Mouse (Mus musculus): ENCODE results near the gene Erp27.

GRCm38 (mm10) chr6:136940188-136940960, 18.4 kb upstream of the Erp27 start:
- TF ChIP-seq POLR2A (IDR thresholded peaks at IDR 0.05; ENCODE audit: control insufficient read depth in 1 of 2, insufficient read depth in 1 of 2, low read depth in 1 of 2, low read length in 2 of 2, poor library complexity in 1 of 2) (0 out of 4 replicates have a peak, but pooled peaks have one; percentile 21 to 34), BHLHE40 (IDR thresholded peaks at IDR 0.05; ENCODE audit: borderline replicate concordance, low read depth, low read length) (no peak), SIN3A (IDR thresholded peaks at IDR 0.05; ENCODE audit: low read length) (peak; percentile 62; the same call in 1 of the 2 replicates), CTCF (IDR thresholded peaks at IDR 0.05 in 2 of 3, conservative IDR thresholded peaks at IDR 0.05 in 1 of 3; ENCODE audit: control insufficient read depth in 1 of 3, insufficient read depth in 1 of 3, low read depth in 2 of 3, low read length in 3 of 3, poor library complexity in 1 of 3, severe bottlenecking in 1 of 3) (no peak; a peak in 1 of 6 replicates), ZC3H11A (IDR thresholded peaks at IDR 0.05; ENCODE audit: low read depth, low read length) (no peak), KAT2A (conservative IDR thresholded peaks at IDR 0.05; ENCODE audit: low read depth, low read length) (no peak), EP300 (IDR thresholded peaks at IDR 0.05; ENCODE audit: low read depth in 1 of 2, low read length in 2 of 2) (no peak), RAD21 (IDR thresholded peaks at IDR 0.05; ENCODE audit: low read depth, low read length) (no peak)
